Mouse (Mus musculus) small intestine, adult 10 weeks (tissue): ENCODE results near the gene Oog3. TPM values are rescaled to one million over a fixed set of nuclear protein-coding genes. Genes with fewer than 3 reads are reported as not detected.

ENCODE experiments used
- polyA plus RNA-seq: library from polyadenylated mRNA; stranded (reverse); fragments of 350-450 nt; fragmentation: Illumina TruSeq; extraction: RNeasy Lipid Tissue Mini Kit (QIAGEN cat#74804); gene quantifications from one replicate; pipeline ENCODE4 v1.2.3, GENCODE M21; 2014; ENCODE audit warnings: low replicate concordance

The Oog3 gene
- not detected for polyA plus RNA-seq

GRCm38 (mm10) chr4:144162563-144162962, at the start of gene Oog3:
Gene Oog3 (minus strand): TSS chr4:144162663.

DNA sequence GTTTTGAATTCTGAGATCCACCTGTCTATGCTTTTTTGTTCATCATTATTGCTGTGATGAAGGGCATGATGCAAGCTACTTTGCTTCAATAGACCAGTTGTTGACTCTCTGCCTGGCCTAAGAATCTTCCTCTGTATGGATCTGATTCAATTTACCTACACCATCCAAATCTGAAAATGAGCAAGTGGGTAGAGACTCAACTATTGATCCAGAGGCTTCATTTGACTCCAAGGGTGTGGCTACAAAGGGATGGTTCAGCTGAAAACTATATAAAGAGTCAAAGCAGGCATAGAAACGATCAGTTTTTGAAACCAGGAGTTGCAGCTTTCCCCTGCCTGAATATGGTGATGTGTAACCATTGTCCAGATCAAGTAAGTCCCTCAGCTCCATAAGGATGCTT, 28.0 kb upstream of the Oog3 start, which contains the start of gene Oog2:
Oog2 (plus strand) TSS at position 301 of the 400 bp plus-strand sequence.

Other genes starting within 250 kb of the Oog3 start
- gene Pramef25, start 211.6 kb downstream of the Oog3 start, polyA plus RNA-seq: not detected
- not detected for gene Gm13101, start 195.7 kb downstream of the Oog3 start, polyA plus RNA-seq
- gene Pramef17, start 168.3 kb downstream of the Oog3 start, polyA plus RNA-seq: not detected
- gene Pramel4, start 103.5 kb downstream of the Oog3 start, polyA plus RNA-seq: not detected
- gene Gm13102, start 56.2 kb downstream of the Oog3 start, polyA plus RNA-seq: not detected
- not detected for gene Oog2, start 28.1 kb upstream of the Oog3 start, polyA plus RNA-seq
- gene C87977, start 50.7 kb upstream of the Oog3 start, polyA plus RNA-seq: 2.3 TPM
- gene Pramel5, start 117.8 kb upstream of the Oog3 start, polyA plus RNA-seq: 0.59 TPM
- gene Gm13128, start 167.6 kb upstream of the Oog3 start, polyA plus RNA-seq: not detected
- not detected for gene Gm13119, start 195.3 kb upstream of the Oog3 start, polyA plus RNA-seq
- not detected for gene Pramef20, start 215.3 kb upstream of the Oog3 start, polyA plus RNA-seq
- not detected for gene Pramef12, start 245.8 kb upstream of the Oog3 start, polyA plus RNA-seq